Mouse (Mus musculus) cortical plate, adult 2 months (tissue): Measurements from ENCODE around the gene Adam23.

ENCODE experiments used
- CTCF ChIP-seq: fragments of 200-500 bp; IDR thresholded peaks from 2 replicates; pipeline ENCODE4 v1.5.1; 2011; ENCODE audit warnings: mild to moderate bottlenecking, control low read depth, low read length; ENCODE audit not compliant: insufficient read depth; ENCODE audit errors: extremely low read depth
- POLR2A ChIP-seq: fragments of 200-500 bp; IDR thresholded peaks from 2 replicates; pipeline ENCODE4 v1.6.1; 2011; ENCODE audit warnings: mild to moderate bottlenecking, low read length, control low read depth; ENCODE audit not compliant: insufficient read depth; ENCODE audit errors: extremely low read depth

DNA sequence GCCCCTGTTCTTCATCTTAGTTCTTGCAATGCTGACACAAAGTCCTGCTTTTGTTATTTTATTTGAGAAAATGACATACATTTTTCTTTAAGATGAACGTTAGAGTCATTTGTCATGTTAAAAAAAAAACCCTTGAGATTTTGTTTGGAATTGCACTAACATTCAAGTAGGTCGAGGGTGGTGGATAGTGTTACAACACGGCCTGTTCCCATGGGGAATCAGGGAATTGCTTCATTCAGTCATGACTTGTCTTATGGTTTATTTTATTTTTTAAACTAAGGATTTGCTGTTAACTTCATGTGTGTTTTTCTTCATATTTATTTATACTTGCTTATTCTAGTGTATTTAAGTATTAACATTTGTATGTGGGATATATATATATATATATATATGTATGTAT lies 65.7 kb downstream of the Adam23 start:
- no peak for TF ChIP-seq CTCF
- TF ChIP-seq POLR2A = no peak
